Mouse (Mus musculus) megakaryocyte-erythroid progenitor cell, adult 5-6 weeks (primary cell): ENCODE results near the gene Trex1. TPM values are rescaled to one million over a fixed set of nuclear protein-coding genes. Genes with fewer than 3 reads are reported as not detected.
A peak's percentile ranks its signal among the peaks of the same experiment; 100 is the strongest.

ENCODE experiments used
- ATAC-seq: replicated peaks from 2 replicates; pipeline ENCODE4 v1.8.0; 2016; ENCODE audit warnings: mild to moderate bottlenecking, inconsistent platforms; ENCODE audit not compliant: severe bottlenecking, poor library complexity, low FRiP score, low TSS enrichment
- total RNA-seq, 2 experiments: library from RNA; stranded (forward) in 1 of 2; stranded (reverse) in 1 of 2; fragments of 200-1000, 215-1000 nt in 1 of 2; fragments of >200 nt in 1 of 2; fragmentation: Nextera tagmentation in 1 of 2; gene quantifications; 2 replicates each; pipeline ENCODE4 v1.2.3; 2014 to 2017

The Trex1 gene
- 17.1 and 29.7 TPM in 2 replicates for total RNA-seq (2014; fragmentation: Nextera tagmentation)
- total RNA-seq (2017) = 4.7 and 5.1 TPM in 2 replicates

DNA sequence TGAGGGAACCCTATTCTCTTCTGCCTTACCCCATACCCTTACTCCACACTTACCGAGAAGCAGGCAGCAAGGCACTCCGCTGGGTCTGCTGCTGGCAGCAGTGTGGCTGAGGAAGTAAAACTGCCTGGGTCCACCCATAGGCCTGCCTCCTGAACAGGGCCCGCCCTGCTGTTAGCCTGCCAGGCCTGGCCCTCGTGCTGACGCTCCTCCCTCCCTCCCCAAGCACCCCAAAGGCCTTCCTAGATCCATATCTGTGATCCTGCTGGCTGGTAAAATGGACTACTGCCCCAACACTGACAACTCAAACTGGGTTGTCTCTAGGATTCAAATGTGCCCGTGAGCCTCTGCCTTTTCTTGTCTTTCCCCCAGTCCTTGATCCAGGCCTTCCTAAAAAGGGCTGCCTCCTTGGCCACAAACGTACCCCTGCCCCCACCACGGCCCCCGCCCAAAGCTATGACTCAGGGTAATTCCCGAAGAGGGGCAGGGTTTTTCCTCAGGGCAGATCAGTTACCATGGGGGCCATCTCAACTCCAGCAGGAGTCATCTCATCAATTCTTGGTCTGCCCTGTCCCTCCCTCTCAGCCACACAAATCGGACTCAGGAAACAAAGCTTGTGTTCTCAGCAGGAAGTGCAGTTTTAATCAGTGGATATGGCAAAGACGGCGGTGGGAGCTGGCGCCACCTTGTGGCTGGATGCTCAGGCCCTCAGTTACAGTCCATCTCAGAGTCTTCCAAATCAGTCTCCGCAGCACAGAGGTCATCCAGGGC is at the start of gene Trex1:
Gene Trex1 (minus strand): TSS at position 599 of the 768 bp plus-strand sequence.
- ATAC-seq = peak; percentile 89

- no peak for ATAC-seq
These were observed 47.8 kb upstream of the Trex1 start for GRCm38 (mm10) chr9:109107341-109107740.

DNA sequence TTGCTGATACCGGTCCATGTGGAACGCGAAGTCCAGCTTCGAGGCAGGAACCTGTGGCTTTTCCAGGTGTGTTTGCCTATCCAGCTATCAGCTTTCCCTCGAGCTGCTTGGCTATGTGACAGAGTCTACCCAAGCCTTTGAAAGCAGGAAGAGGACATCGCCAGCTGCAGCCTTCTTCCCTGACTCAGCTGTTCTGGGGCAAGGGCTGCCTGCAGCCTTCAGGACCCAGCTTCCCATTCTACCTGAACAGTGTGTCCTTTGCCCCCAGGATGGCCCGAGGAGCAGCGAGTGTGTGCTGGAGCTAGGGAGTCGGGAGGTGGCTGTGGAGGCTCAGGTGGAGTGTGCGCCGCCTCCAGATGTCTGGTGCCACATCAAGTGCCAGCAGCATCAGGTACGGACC is 46.1 kb upstream of the Trex1 start:
- no peak for ATAC-seq

DNA sequence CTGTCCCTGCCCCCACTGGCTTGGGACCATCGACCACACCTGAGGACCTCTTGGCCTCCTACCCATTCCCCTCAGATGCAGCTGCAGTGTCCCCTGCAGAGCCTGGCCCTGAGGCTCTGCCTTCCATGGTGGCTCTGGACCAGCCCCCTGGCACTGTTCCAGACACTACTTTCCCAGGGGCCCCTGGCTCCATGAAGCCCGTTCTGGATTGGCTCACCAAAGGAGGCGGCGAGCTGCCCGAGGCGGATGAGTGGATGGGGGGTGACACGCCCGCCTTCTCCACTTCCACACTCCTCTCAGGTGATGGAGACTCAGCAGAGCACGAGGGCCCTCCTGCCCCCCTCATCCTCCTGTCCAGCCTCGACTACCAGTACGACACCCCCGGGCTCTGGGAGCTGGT is 45.5 kb upstream of the Trex1 start:
- ATAC-seq = no peak

DNA sequence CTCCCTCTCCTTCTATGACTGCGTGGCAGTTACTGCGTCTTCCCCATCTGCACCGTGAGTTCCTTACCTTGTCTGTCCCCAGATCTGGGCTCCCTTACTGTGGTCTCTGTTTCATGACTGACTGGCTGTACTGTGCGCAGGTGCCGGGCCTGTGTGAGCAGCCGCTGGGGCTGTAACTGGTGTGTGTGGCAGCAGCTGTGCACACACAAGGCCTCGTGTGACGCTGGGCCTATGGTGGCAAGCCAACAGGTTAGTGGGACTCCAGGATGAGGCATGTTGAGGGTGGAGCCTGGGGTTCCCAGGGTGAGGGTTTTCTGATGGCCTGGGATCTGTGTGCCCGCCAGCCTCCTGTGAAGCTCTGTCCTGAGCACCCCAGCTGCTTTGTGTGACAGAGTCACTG is 44.5 kb upstream of the Trex1 start:
- no peak for ATAC-seq

GRCm38 (mm10) chr9:109103250-109103649 is 43.7 kb upstream of the Trex1 start:
- peak; percentile 58 for ATAC-seq

GRCm38 (mm10) chr9:109102541-109102940 is 43.0 kb upstream of the Trex1 start:
- ATAC-seq = no peak

DNA sequence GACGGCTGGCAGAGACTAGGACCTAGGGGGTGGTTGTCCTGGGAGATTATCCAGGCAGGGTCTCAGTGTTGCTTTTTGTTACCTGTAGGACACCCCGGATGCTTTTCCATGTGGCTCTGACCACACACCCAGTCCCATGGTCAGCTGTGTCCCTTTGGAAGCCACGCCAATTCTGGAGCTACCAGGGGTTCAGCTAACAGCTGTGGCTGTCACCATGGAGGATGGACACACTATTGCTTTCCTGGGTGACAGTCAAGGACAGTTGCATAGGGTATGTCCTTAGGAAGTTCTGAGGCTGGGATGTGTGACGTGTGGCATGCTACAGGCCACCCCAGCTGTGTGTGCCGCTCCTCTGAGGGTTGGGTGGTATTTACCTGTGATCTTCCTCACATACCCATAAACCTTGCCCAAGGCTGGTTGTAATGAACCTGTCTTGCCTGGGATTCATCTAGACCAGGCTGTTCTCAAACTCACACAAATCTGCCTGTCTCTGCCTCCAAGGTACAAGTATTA is 42.5 kb upstream of the Trex1 start:
- ATAC-seq = no peak

DNA sequence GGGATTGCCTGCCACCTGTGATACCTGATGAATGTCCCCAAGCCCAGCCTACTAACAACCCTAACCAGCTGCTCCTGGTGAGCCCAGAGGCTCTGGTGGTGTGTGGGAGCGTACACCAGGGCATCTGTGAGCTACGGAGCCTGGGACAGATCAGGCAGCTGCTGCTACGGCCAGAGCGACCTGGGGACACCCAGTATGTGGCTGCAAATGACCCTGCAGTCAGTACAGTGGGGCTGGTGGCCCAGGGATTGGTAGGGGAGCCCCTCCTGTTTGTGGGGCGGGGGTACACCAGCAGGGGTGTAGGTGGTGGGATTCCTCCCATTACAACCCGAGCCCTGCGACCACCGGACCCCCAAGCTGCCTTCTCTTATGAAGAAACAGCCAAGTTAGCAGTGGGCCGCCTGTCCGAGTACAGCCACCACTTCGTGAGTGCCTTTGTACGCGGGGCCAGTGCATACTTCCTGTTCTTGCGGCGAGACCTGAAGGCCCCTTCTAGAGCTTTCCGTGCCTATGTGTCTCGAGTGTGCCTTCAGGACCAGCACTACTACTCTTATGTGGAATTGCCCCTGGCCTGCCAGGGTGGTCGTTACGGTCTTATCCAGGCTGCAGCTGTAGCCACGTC is 40.9 kb upstream of the Trex1 start:
- no peak for ATAC-seq

DNA sequence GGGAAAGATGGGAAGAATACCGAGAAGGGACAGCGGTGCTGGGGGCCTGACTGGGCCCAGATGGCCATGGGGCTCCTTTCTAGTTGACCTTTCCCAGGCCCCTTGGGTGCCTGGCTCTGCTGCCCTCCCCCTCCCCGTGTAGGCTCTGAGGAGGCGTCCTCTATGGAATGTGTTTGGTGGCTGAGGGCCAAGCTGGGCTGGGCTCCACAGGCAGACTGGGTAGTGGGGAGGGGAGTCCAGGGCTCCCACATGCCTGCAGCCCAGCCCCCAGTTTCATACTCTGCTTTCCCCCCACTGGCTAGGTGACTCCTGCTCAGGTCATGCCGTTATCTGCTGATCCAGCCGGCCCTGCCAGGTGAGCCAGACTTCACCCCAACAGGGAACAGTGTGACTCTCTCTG is 39.4 kb upstream of the Trex1 start:
- ATAC-seq = no peak

GRCm38 (mm10) chr9:109098366-109098765 is 38.8 kb upstream of the Trex1 start:
- ATAC-seq = no peak

- no peak for ATAC-seq
These were observed 38.3 kb upstream of the Trex1 start for GRCm38 (mm10) chr9:109097831-109098230.

DNA sequence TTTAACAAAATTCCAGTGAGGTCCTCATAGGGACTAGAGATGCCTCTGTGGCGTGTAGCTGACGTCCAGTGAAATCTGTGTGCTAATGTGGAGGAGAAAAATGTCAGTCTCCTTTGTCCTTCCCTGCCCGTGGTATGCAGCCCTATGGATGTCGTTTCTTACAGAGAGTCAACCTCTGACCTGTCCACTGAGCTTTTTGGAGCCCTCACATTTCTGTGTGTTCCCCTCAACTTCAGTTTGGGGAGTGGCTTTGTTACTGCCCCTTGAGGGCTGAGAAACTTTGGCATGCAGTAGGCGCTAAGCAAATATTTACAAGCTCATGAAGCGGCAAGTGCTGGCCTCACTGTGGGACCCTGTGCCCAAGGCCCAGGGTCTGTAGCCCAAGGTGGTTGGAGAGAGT is 37.8 kb upstream of the Trex1 start:
- ATAC-seq = no peak

GRCm38 (mm10) chr9:109096856-109097255 is 37.3 kb upstream of the Trex1 start:
- no peak for ATAC-seq

DNA sequence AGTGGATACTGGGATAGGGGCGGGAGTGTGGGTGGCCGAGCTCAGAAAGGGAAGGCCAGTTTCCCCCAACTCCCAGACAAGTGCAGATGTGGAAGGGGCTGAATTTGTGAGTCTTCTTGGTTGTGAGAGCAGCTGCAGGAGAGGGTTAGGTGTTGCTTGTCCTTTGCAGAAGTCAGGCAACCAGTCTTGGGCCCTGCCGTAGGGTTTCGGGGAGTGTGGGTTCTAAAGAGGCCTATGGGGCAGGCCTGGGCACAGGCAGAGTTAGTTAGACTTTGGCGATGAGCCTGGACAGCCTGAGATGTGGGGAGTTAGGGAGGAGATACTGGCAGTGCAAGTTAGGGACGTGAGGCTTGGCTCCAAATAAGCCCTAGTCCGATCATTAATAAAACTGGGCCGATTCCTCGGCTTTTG is 36.7 kb upstream of the Trex1 start:
- ATAC-seq = no peak

- ATAC-seq = peak; percentile 34; the same call in 1 of the 2 replicates
These were observed 35.8 kb upstream of the Trex1 start, which contains the start of gene Plxnb1 for GRCm38 (mm10) chr9:109095137-109095982. Gene Plxnb1, plus strand, starts transcription at chr9:109095389.

DNA sequence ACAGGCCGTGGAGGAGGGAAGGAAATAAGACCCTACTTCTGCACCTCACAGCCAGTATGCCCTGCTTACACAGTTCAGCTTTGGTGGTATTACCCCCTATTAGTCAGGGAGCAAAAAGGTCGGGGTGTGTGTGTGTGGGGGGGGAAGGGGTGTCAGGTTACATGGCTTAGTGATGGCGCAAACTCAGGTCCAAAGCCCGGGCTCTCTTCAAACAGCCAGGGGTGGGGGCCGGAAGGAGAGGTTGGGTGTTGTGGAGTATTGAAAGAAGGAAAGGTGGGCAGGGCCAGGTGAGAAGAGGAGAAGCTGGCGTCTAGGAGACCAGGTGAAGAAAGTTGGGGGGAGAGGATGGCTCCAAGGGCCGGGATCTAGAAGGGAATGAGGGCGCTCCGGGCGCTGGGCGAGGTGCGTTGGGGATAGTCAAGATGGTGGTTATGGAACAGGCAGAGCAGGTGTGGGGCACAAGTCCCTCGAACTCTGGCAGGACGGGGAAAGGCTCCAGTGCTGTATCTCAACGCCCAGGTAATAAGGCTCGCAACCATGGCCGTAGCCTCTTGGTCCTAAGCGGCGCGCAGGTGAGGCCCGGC is 35.1 kb upstream of the Trex1 start:
- 0 out of 2 replicates have a peak, but pooled peaks have one; percentile 9 for ATAC-seq

GRCm38 (mm10) chr9:109093786-109094552 is 34.4 kb upstream of the Trex1 start:
- ATAC-seq = no peak

GRCm38 (mm10) chr9:109092799-109093198 is 33.3 kb upstream of the Trex1 start:
- ATAC-seq = no peak
